Mouse (Mus musculus): ENCODE data around the gene Myo3b. TPM values are rescaled to one million over a fixed set of nuclear protein-coding genes. Genes with fewer than 3 reads are reported as not detected.

Myo3b gene
- polyA plus RNA-seq, 2 experiments: not detected

- Histone ChIP-seq H3K4me1 (replicated peaks; ENCODE audit: control insufficient read depth in 2 of 2, insufficient read depth in 2 of 2, low read length in 1 of 2) (no peaks in the 10 kb centered on the region), H3K4me2 (ENCODE audit: low read depth) (no peak overlapping the region), H3K36me3 (replicated peaks; ENCODE audit: control insufficient read depth, insufficient read depth, low read depth) (no peaks in the 10 kb centered on the region), H3K9ac (replicated peaks) (no peak overlapping the region), H3K9me3 (ENCODE audit: control insufficient read depth, low read length) (no peaks in the 10 kb centered on the region), H3K4me3 (ENCODE audit: insufficient read depth in 1 of 2, low read depth in 2 of 2, low read length in 2 of 2) (no peak overlapping the region), H3K27me3 (ENCODE audit: control insufficient read depth, insufficient read depth, low read length) (no peaks in the 10 kb centered on the region), H3K27ac (no peak overlapping the region)
- WGBS (ENCODE audit: insufficient replicate concordance): 58% methylated on average over 9 of the region's 9 CpGs
- TF ChIP-seq CTCF (IDR thresholded peaks at IDR 0.05; ENCODE audit: low read depth) (no peak), EP300 (IDR thresholded peaks at IDR 0.05; ENCODE audit: low read depth) (no peak)
- DNase-seq (ENCODE audit: low read depth in 3 of 3, low spot score in 3 of 3): no peak
- ATAC-seq (ENCODE audit: insufficient read depth): no peak
These were observed 156.7 kb downstream of the Myo3b start for GRCm38 (mm10) chr2:70195418-70196248.

GRCm38 (mm10) chr2:70201796-70202555 lies 163.1 kb downstream of the Myo3b start:
- no peak overlapping the region for H3K27ac ChIP-seq
- H3K4me1 ChIP-seq (replicated peaks; ENCODE audit: control insufficient read depth in 2 of 2, insufficient read depth in 2 of 2, low read length in 1 of 2): no peaks in the 10 kb centered on the region
- no peak overlapping the region for H3K4me2 ChIP-seq (ENCODE audit: low read depth)
- H3K27me3 ChIP-seq (ENCODE audit: control insufficient read depth, insufficient read depth, low read length): no peaks in the 10 kb centered on the region
- 37% methylated on average over 11 of the region's 11 CpGs for WGBS (ENCODE audit: insufficient replicate concordance)
- H3K9ac ChIP-seq (replicated peaks): no peak overlapping the region
- no peak for ATAC-seq (ENCODE audit: insufficient read depth)
- TF ChIP-seq EP300 (IDR thresholded peaks at IDR 0.05; ENCODE audit: low read depth): no peak
- TF ChIP-seq CTCF (IDR thresholded peaks at IDR 0.05; ENCODE audit: low read depth): no peak
- H3K9me3 ChIP-seq (ENCODE audit: control insufficient read depth, low read length): no peaks in the 10 kb centered on the region
- H3K4me3 ChIP-seq (ENCODE audit: insufficient read depth in 1 of 2, low read depth in 2 of 2, low read length in 2 of 2): no peak overlapping the region
- H3K36me3 ChIP-seq (replicated peaks; ENCODE audit: control insufficient read depth, insufficient read depth, low read depth): no peaks in the 10 kb centered on the region
- no peak for DNase-seq (ENCODE audit: low read depth in 3 of 3, low spot score in 3 of 3)

DNA sequence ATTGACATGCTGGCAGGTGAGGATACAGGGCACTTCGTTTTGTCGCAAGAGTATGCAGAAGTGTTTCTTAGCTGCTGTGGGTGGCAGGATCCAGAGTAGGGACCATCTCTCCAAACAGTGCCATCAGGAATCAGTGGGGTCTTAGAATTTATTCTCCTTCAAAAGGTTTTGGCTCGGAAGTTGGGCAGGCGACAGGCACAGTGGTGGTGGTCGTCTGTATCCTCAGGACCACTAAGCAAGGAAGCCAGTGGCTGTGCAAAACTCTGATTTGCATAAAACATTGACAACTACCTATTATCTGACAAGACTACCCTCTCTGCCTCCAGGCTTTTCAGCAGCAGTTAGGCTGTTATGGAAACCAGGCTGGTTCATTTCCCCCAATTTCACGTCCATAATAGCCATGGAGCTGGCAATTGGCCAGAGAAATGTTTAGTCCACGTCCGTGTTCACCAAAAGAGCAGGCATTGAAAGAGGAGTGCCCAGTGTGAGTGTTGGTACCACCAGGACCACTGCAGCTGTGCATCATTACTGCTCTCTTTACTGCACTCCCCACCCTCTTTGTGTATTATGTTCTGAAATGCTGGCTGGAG lies 163.7 kb downstream of the Myo3b start:
- Histone ChIP-seq H3K4me3 (ENCODE audit: insufficient read depth in 1 of 2, low read depth in 2 of 2, low read length in 2 of 2) (no peak overlapping the region), H3K36me3 (replicated peaks; ENCODE audit: control insufficient read depth, insufficient read depth, low read depth) (no peaks in the 10 kb centered on the region), H3K4me2 (ENCODE audit: low read depth) (no peak overlapping the region), H3K4me1 (replicated peaks; ENCODE audit: control insufficient read depth in 2 of 2, insufficient read depth in 2 of 2, low read length in 1 of 2) (no peaks in the 10 kb centered on the region), H3K9me3 (ENCODE audit: control insufficient read depth, low read length) (no peaks in the 10 kb centered on the region), H3K27me3 (ENCODE audit: control insufficient read depth, insufficient read depth, low read length) (no peaks in the 10 kb centered on the region), H3K9ac (replicated peaks) (no peak overlapping the region), H3K27ac (no peak overlapping the region)
- ATAC-seq (ENCODE audit: insufficient read depth): no peak
- TF ChIP-seq CTCF (IDR thresholded peaks at IDR 0.05; ENCODE audit: low read depth) (no peak), EP300 (IDR thresholded peaks at IDR 0.05; ENCODE audit: low read depth) (no peak)
- no peak for DNase-seq (ENCODE audit: low read depth in 3 of 3, low spot score in 3 of 3)
- WGBS (ENCODE audit: insufficient replicate concordance): 38% methylated on average over 8 of the region's 8 CpGs

DNA sequence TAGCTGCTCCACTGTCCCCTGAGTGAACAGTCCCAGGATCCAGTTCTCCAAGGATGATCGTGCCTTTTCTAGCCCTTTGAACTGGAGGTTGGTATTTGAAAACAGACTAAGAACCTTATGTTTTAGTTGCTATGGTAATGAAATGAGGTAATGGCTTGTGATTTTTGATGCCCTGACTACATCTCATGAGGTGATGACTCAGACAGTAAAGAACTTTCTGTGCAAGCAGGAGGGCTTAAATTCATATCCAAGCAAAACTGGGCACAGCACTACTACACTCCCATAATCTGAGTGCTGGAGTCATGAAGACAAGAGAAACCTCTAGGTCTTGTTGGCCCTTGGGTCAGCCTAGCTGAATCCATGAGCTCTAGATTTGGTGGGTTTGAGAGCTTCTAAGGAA lies 169.5 kb downstream of the Myo3b start:
- no peak for ATAC-seq (ENCODE audit: insufficient read depth)
- DNase-seq (ENCODE audit: low read depth in 3 of 3, low spot score in 3 of 3): no peak
- TF ChIP-seq EP300 (IDR thresholded peaks at IDR 0.05; ENCODE audit: low read depth) (no peak), CTCF (IDR thresholded peaks at IDR 0.05; ENCODE audit: low read depth) (no peak)
- no peak overlapping the region for H3K4me2 ChIP-seq (ENCODE audit: low read depth)
- no peak overlapping the region for H3K4me3 ChIP-seq (ENCODE audit: insufficient read depth in 1 of 2, low read depth in 2 of 2, low read length in 2 of 2)
- no peaks in the 10 kb centered on the region for H3K4me1 ChIP-seq (replicated peaks; ENCODE audit: control insufficient read depth in 2 of 2, insufficient read depth in 2 of 2, low read length in 1 of 2)
- H3K27me3 ChIP-seq (ENCODE audit: control insufficient read depth, insufficient read depth, low read length): no peaks in the 10 kb centered on the region
- no peaks in the 10 kb centered on the region for H3K9me3 ChIP-seq (ENCODE audit: control insufficient read depth, low read length)
- H3K9ac ChIP-seq (replicated peaks): no peak overlapping the region
- WGBS (ENCODE audit: insufficient replicate concordance): 58% methylated on average over 1 of the region's 1 CpGs
- no peak overlapping the region for H3K27ac ChIP-seq
- no peaks in the 10 kb centered on the region for H3K36me3 ChIP-seq (replicated peaks; ENCODE audit: control insufficient read depth, insufficient read depth, low read depth)

DNA sequence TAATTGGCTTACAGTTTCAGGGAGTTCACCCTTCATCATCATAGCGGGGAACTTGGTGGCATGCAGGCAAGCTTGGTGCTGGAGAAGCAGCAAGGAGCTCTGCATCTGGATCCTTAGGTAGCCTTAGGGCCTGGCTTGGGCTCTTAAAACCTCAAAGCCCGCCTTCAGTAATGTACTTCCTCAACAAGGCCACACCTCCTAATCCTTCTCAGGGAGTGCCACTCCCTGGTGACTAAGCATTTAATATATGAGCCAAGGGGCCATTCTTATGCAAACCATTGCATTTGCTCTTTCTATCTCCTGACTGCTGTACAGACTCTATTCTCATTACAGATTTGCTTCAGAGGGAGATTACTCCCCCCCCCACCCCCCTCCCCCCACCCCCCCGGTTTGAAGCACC lies 170.9 kb downstream of the Myo3b start:
- Histone ChIP-seq H3K9me3 (ENCODE audit: control insufficient read depth, low read length) (no peaks in the 10 kb centered on the region), H3K27me3 (ENCODE audit: control insufficient read depth, insufficient read depth, low read length) (no peaks in the 10 kb centered on the region), H3K4me1 (replicated peaks; ENCODE audit: control insufficient read depth in 2 of 2, insufficient read depth in 2 of 2, low read length in 1 of 2) (no peaks in the 10 kb centered on the region), H3K9ac (replicated peaks) (no peak overlapping the region), H3K4me2 (ENCODE audit: low read depth) (no peak overlapping the region), H3K4me3 (ENCODE audit: insufficient read depth in 1 of 2, low read depth in 2 of 2, low read length in 2 of 2) (no peak overlapping the region), H3K36me3 (replicated peaks; ENCODE audit: control insufficient read depth, insufficient read depth, low read depth) (no peaks in the 10 kb centered on the region), H3K27ac (no peak overlapping the region)
- ATAC-seq (ENCODE audit: insufficient read depth): no peak
- DNase-seq (ENCODE audit: low read depth in 3 of 3, low spot score in 3 of 3): no peak
- TF ChIP-seq CTCF (IDR thresholded peaks at IDR 0.05; ENCODE audit: low read depth) (no peak), EP300 (IDR thresholded peaks at IDR 0.05; ENCODE audit: low read depth) (no peak)
- 52% methylated on average over 3 of the region's 3 CpGs for WGBS (ENCODE audit: insufficient replicate concordance)

All from liver, embryonic 14.5 days (tissue).